Mouse (Mus musculus) ES-E14 (cell line): ENCODE measurements around the gene Ncoa5. TPM values are rescaled to one million over a fixed set of nuclear protein-coding genes. Genes with fewer than 3 reads are reported as not detected.

Experiments used
- DNase-seq: peaks from one replicate; pipeline ENCODE4 v3.0.0-alpha.2; 2013; ENCODE audit warnings: low read depth, low spot score
- H3K27ac ChIP-seq: 2 replicates; pipeline ENCODE4 v1.5.1; 2012; ENCODE audit warnings: low read depth, mild to moderate bottlenecking, low read length, moderate library complexity, mixed read lengths; ENCODE audit not compliant: poor library complexity, insufficient read depth, severe bottlenecking
- H3K36me3 ChIP-seq: 2 replicates; pipeline ENCODE4 v1.6.1; 2012; ENCODE audit warnings: mild to moderate bottlenecking, low read length, moderate library complexity, mixed read lengths; ENCODE audit not compliant: control insufficient read depth, poor library complexity, insufficient read depth, severe bottlenecking
- H3K4me1 ChIP-seq, 2 experiments: fragments of 150-350 bp in 1 of 2; sonication (generic) in 1 of 2; 2 replicates each; pipeline ENCODE4 v1.6.1; 2012; ENCODE audit warnings: low read length in 2 of 2, mild to moderate bottlenecking in 1 of 2, mixed read lengths in 1 of 2; ENCODE audit not compliant: control insufficient read depth in 2 of 2, insufficient read depth in 2 of 2, poor library complexity in 1 of 2
- H3K4me3 ChIP-seq, 2 experiments: fragments of 150-350 bp in 1 of 2; sonication (generic) in 1 of 2; 2 replicates each; pipeline ENCODE4 v1.5.1; 2012; ENCODE audit warnings: low read length in 2 of 2, low read depth in 1 of 2, mild to moderate bottlenecking in 1 of 2, mixed read lengths in 1 of 2; ENCODE audit not compliant: insufficient read depth in 1 of 2, poor library complexity in 1 of 2, severe bottlenecking in 1 of 2
- H3K9ac ChIP-seq: 2 replicates; pipeline ENCODE4 v1.6.1; 2012; ENCODE audit warnings: low read depth, mild to moderate bottlenecking, low read length, mixed read lengths; ENCODE audit not compliant: poor library complexity, insufficient read depth, severe bottlenecking
- H3K9me3 ChIP-seq: fragments of 150-350 bp; sonication (generic); 2 replicates; pipeline ENCODE4 v1.6.1; 2012; ENCODE audit warnings: low read depth, mild to moderate bottlenecking, low read length; ENCODE audit not compliant: control insufficient read depth, insufficient read depth
- CHD2 ChIP-seq: IDR thresholded peaks from 2 replicates; pipeline ENCODE4 v1.6.1; 2014; ENCODE audit warnings: mild to moderate bottlenecking, low read depth, low read length, inconsistent platforms
- HCFC1 ChIP-seq: IDR thresholded peaks from 2 replicates; pipeline ENCODE4 v1.6.1; 2012; ENCODE audit warnings: low read length, inconsistent platforms, borderline replicate concordance; ENCODE audit not compliant: insufficient read depth
- MAFK ChIP-seq: IDR thresholded peaks from 2 replicates; pipeline ENCODE4 v1.6.1; 2014; ENCODE audit warnings: mild to moderate bottlenecking, low read depth, low read length, inconsistent platforms; ENCODE audit not compliant: insufficient read depth
- ZC3H11A ChIP-seq: IDR thresholded peaks from 2 replicates; pipeline ENCODE4 v1.6.1; 2012; ENCODE audit warnings: low read depth, mild to moderate bottlenecking, inconsistent platforms, low read length, borderline replicate concordance
- ZNF384 ChIP-seq: IDR thresholded peaks from 2 replicates; pipeline ENCODE4 v1.6.1; 2012; ENCODE audit warnings: low read depth, low read length, inconsistent platforms
- in situ Hi-C, 2 experiments: fragments of 600-800 bp; cut with MboI; formaldehyde crosslinking; loops; one replicate each; pipeline ENCODE4 v1.15.1; 2025; ENCODE audit warnings: low sequenced_read_pairs in 2 of 2, inconsistent platforms in 1 of 2; ENCODE audit not compliant: unreplicated experiment in 2 of 2
- total RNA-seq: library from RNA; depleted of rRNA; stranded (reverse); fragments of 300-350 nt; gene quantifications from 2 replicates; pipeline ENCODE4 v1.2.3, GENCODE M21; 2012

Ncoa5 gene
- total RNA-seq, 1 experiment = 26.0 TPM

GRCm38 (mm10) chr2:165078045-165078444, 43.4 kb upstream of the Ncoa5 start:
- no peak overlapping the region for H3K9ac ChIP-seq
- DNase-seq = no peak
- H3K4me3 ChIP-seq = no peak overlapping the region
- in situ Hi-C loops = loop anchor here (5.0 to 10.0 kb wide), 3 partner anchors 207 to 284 kb away; partner anchors contain the start of gene Slc35c2 (in 1 of the 2)
- TF ChIP-seq CHD2 (no peak), HCFC1 (no peak), MAFK (no peak), ZNF384 (no peak), ZC3H11A (no peak)
- H3K4me1 ChIP-seq = peaks cover 0 to 14% of the 10 kb centered on the region in 2 experiments; a peak in 1 of 4 replicates
- no peak overlapping the region for H3K27ac ChIP-seq
- no peaks in the 10 kb centered on the region for H3K36me3 ChIP-seq
- no peaks in the 10 kb centered on the region for H3K9me3 ChIP-seq

GRCm38 (mm10) chr2:165077055-165077454, 42.4 kb upstream of the Ncoa5 start:
- TF ChIP-seq MAFK (no peak), HCFC1 (no peak), CHD2 (no peak), ZC3H11A (no peak)
- no peak for DNase-seq
- peaks cover 0 to 14% of the 10 kb centered on the region in 2 experiments; a peak in 1 of 4 replicates for H3K4me1 ChIP-seq
- no peak overlapping the region for H3K27ac ChIP-seq
- no peaks in the 10 kb centered on the region for H3K9me3 ChIP-seq
- in situ Hi-C loops = loop anchor here (5.0 to 10.0 kb wide), 3 partner anchors 208 to 285 kb away; partner anchors contain the start of gene Slc35c2 (in 1 of the 2)
- H3K36me3 ChIP-seq = no peaks in the 10 kb centered on the region
- no peak overlapping the region for H3K9ac ChIP-seq
- no peak overlapping the region for H3K4me3 ChIP-seq

GRCm38 (mm10) chr2:165074937-165075336, 40.3 kb upstream of the Ncoa5 start:
- no peak overlapping the region for H3K9ac ChIP-seq
- H3K27ac ChIP-seq = no peak overlapping the region
- no peaks in the 10 kb centered on the region for H3K36me3 ChIP-seq
- H3K9me3 ChIP-seq = no peaks in the 10 kb centered on the region
- peak; percentile 64 for DNase-seq
- in situ Hi-C loops = loop anchor here (5.0 to 10.0 kb wide), 4 partner anchors 197 to 287 kb away; partner anchors contain the start of gene Slc35c2 (in 1 of the 2)
- H3K4me3 ChIP-seq = no peak overlapping the region
- H3K4me1 ChIP-seq = peaks cover 0 to 16% of the 10 kb centered on the region in 2 experiments; a peak in 1 of 4 replicates
- TF ChIP-seq CHD2 (no peak), MAFK (no peak), ZC3H11A (peak; percentile 94), ZNF384 (no peak), HCFC1 (no peak)

GRCm38 (mm10) chr2:165074081-165074884, 39.6 kb upstream of the Ncoa5 start:
- in situ Hi-C loops = loop anchor here (5.0 to 10.0 kb wide), 3 partner anchors 198 to 271 kb away; partner anchors contain the start of gene Slc35c2 (in 1 of the 2)
- Histone ChIP-seq H3K4me3 (no peak overlapping the region), H3K27ac (no peak overlapping the region), H3K9me3 (no peaks in the 10 kb centered on the region), H3K4me1 (peaks cover 0 to 19% of the 10 kb centered on the region in 2 experiments; a peak in 1 of 4 replicates), H3K9ac (no peak overlapping the region), H3K36me3 (no peaks in the 10 kb centered on the region)
- DNase-seq = no peak
- no peak for TF ChIP-seq ZNF384
- no peak for TF ChIP-seq HCFC1
- TF ChIP-seq CHD2 = no peak
- TF ChIP-seq MAFK = no peak
- no peak for TF ChIP-seq ZC3H11A
